Mouse (Mus musculus) neural tube, embryonic 15.5 days (tissue): ENCODE measurements at regions not wholly inside any gene's neighbourhood (a gene's known extent, or its start where the extent isn't known, plus 50 kb on each side); places are given as distances from the start of the nearest gene placed in this dataset.

Experiments
- ATAC-seq: fragments of 200-750 bp; cut with Nextera tagmentation; 2 replicates; pipeline ENCODE4 v1.8.0; 2017; ENCODE audit warnings: mild to moderate bottlenecking, moderate TSS enrichment, moderate library complexity; ENCODE audit not compliant: low FRiP score
- H3K27ac ChIP-seq: fragments of 300-500 bp; sonication (generic); replicated peaks from 2 replicates; pipeline ENCODE4 v1.5.1; 2015; ENCODE audit warnings: mild to moderate bottlenecking, inconsistent platforms
- H3K27me3 ChIP-seq: fragments of 300-500 bp; sonication (generic); replicated peaks from 2 replicates; pipeline ENCODE4 v1.6.1; 2015; ENCODE audit warnings: inconsistent platforms
- H3K36me3 ChIP-seq: fragments of 300-500 bp; sonication (generic); 2 replicates; pipeline ENCODE4 v1.6.1; 2015; ENCODE audit warnings: inconsistent platforms
- H3K4me1 ChIP-seq: fragments of 300-500 bp; sonication (generic); 2 replicates; pipeline ENCODE4 v1.6.1; 2015; ENCODE audit warnings: inconsistent platforms
- H3K4me2 ChIP-seq: fragments of 300-500 bp; sonication (generic); 2 replicates; pipeline ENCODE4 v1.6.1; 2015; ENCODE audit warnings: inconsistent platforms, mild to moderate bottlenecking, moderate library complexity
- H3K4me3 ChIP-seq: fragments of 300-500 bp; sonication (generic); replicated peaks from 2 replicates; pipeline ENCODE4 v1.5.1; 2015; ENCODE audit warnings: mild to moderate bottlenecking, inconsistent platforms
- H3K9ac ChIP-seq: fragments of 300-500 bp; sonication (generic); replicated peaks from 2 replicates; pipeline ENCODE4 v1.6.1; 2015; ENCODE audit warnings: mild to moderate bottlenecking, inconsistent platforms
- H3K9me3 ChIP-seq: fragments of 300-500 bp; sonication (generic); replicated peaks from 2 replicates; pipeline ENCODE4 v1.6.1; 2016; ENCODE audit warnings: inconsistent platforms
- WGBS: fragments of 180-500 bp; shearing (Covaris S2); methylation state at CpG from one replicate; pipeline ENCODE4 v1.1.7; 2015; ENCODE audit warnings: mixed read lengths; 5-methylcytosine and 5-hydroxymethylcytosine counted together

DNA sequence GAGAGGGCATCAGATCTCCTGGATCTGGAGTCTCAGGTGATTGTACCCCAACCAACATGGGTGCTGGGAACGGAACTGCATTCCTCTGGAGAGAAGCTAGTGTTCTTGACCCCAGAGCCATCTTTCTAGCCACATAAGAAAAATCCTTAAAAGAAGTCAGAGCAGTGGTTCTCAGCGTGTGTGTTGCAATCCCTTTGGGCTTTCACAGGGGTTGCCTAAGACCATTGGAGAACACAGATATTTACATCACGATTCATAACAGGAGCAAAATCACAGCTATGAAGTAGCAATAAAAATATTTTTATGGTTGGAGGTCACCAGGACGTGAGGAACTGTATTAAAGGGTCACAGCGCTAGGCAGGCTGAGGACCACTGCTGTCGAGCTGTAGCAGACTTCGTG is 60.7 kb upstream of the Vangl1 start:
- Histone ChIP-seq H3K4me2 (no peak overlapping the region), H3K36me3 (no peaks in the 10 kb centered on the region), H3K9me3 (no peaks in the 10 kb centered on the region), H3K9ac (no peak overlapping the region), H3K4me1 (peaks cover 12% of the 10 kb centered on the region; the same call in 1 of the 2 replicates), H3K27ac (no peak overlapping the region), H3K27me3 (no peaks in the 10 kb centered on the region), H3K4me3 (no peak overlapping the region)
- ATAC-seq, result no peak
- WGBS, result 77% methylated on average over 7 of the region's 7 CpGs

DNA sequence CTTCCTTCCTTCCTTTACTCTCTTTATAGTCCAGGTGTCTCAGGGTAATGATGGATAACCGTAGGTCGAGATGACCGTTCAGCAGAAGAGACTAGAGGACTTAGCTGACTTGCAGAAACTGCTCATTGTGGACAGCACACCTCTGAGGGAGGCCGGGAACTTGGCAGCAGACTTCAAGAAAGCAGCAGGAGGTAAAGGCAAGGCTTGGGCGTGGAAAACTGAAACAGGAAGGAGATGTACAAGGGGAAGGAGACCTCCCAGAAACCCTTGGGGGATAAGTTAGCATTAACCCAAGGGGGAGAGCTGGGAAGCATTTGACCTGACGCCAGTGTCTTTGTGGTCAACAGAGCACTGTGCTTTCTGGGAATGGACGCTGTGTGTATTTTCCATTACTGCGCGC is 58.8 kb upstream of the Vangl1 start:
- Histone ChIP-seq H3K4me2 (no peak overlapping the region), H3K27ac (no peak overlapping the region), H3K4me3 (no peak overlapping the region), H3K4me1 (peaks cover 12% of the 10 kb centered on the region; the same call in 1 of the 2 replicates), H3K27me3 (no peaks in the 10 kb centered on the region), H3K36me3 (no peaks in the 10 kb centered on the region), H3K9ac (no peak overlapping the region), H3K9me3 (no peaks in the 10 kb centered on the region)
- 77% methylated on average over 9 of the region's 9 CpGs for WGBS
- no peak for ATAC-seq

DNA sequence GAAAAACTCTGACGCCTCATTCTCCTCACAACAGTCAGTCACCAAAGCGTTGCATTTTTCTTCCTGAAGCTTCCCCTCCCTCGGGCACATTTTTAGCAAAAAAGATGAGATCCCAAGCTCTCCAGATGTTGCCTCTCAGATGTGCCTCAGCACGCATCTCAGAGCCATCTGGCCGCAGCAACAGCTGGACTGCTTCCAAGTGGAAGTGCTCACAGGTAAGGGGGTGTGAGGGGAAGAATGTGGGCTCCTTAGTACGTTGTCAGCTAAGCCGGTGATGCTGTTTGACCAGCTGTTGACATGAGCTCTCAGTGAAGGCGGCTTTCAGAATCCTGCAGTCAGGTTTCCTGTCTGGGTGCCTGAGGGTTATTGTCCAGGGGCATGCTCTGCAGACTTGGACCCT is 58.2 kb upstream of the Vangl1 start:
- Histone ChIP-seq H3K4me3 (no peak overlapping the region), H3K27ac (no peak overlapping the region), H3K27me3 (no peaks in the 10 kb centered on the region), H3K4me1 (peaks cover 12% of the 10 kb centered on the region; the same call in 1 of the 2 replicates), H3K36me3 (no peaks in the 10 kb centered on the region), H3K9me3 (no peaks in the 10 kb centered on the region), H3K9ac (no peak overlapping the region), H3K4me2 (no peak overlapping the region)
- WGBS, result 58% methylated on average over 8 of the region's 8 CpGs
- ATAC-seq, result peak; percentile 48; the same call in 1 of the 2 replicates

DNA sequence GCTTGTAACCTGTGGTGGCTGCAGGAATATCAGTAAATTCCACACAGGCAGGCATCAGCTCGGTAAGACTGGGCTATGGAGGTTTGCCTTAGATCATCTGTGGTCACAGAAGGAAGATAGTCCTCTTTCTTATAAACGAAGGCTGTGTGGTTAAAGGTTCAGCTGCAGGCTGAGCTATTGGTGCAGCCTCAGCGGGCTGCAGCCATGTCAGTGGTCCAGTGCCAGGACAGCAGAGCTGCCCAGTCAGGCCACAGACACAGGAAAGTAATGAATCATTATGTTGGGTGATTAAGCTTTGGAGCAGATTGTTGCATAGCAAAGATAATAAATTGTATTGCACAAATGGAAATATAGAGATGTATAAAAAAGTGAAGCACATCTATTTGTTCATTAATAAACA is 57.0 kb upstream of the Vangl1 start:
- Histone ChIP-seq H3K4me3 (no peak overlapping the region), H3K4me2 (no peak overlapping the region), H3K27me3 (no peaks in the 10 kb centered on the region), H3K9ac (no peak overlapping the region), H3K4me1 (peaks cover 12% of the 10 kb centered on the region; the same call in 1 of the 2 replicates), H3K9me3 (no peaks in the 10 kb centered on the region), H3K36me3 (no peaks in the 10 kb centered on the region), H3K27ac (no peak overlapping the region)
- ATAC-seq, result no peak
- WGBS, result 79% methylated on average over 3 of the region's 3 CpGs
